Mouse (Mus musculus) erythroblast, embryonic 14.5 days (primary cell): ENCODE measurements around the gene Tyk2.

Source experiments
- GATA1 ChIP-seq: IDR thresholded peaks from 2 replicates; pipeline ENCODE4 v1.6.1; 2012; ENCODE audit warnings: low read length, inconsistent platforms, mixed read lengths
- TAL1 ChIP-seq: IDR thresholded peaks from 3 replicates; pipeline ENCODE4 v1.6.1; 2012; ENCODE audit warnings: low read length, inconsistent platforms, mixed read lengths

DNA sequence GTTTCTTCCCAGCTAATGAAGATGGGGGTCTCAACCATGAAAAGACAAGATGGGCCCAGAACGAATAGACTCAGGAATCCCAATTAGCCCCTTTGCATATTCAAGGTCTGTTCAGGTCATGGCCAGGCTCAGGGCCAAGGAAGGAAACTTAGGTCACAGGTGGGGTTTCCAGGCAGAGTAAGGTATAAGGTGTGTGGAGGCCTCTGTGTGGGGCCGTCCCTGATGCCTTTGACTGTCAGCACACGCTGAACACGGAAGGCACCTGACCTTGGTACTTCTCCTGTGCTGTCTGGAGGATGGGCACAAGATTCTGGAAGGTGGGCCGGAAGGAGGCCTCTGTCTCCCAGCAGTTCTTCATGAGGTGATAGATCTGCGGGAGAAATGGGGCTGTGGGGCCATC is 26.2 kb downstream of the Tyk2 start:
- TF ChIP-seq GATA1 (no peak), TAL1 (no peak)
